Mouse (Mus musculus) bone marrow macrophage, adult 2 months (primary cell): ENCODE results near the gene Ecsit.

Source experiments
- CTCF ChIP-seq: IDR thresholded peaks from 2 replicates; pipeline ENCODE4 v1.5.1; 2012; ENCODE audit warnings: low read depth, mild to moderate bottlenecking, low read length, moderate library complexity
- POLR2A ChIP-seq: IDR thresholded peaks from 2 replicates; pipeline ENCODE4 v1.6.1; 2012; ENCODE audit warnings: mild to moderate bottlenecking, low read depth, low read length, borderline replicate concordance

- no peak for TF ChIP-seq POLR2A
- no peak for TF ChIP-seq CTCF
Measured at GRCm38 (mm10) chr9:22119543-22119942, 34.3 kb upstream of the Ecsit start.
